Mouse (Mus musculus) 3T3-L1 (cell line): ENCODE measurements around the gene Adm2.
A peak's percentile ranks its signal among the peaks of the same experiment; 100 is the strongest.

ENCODE experiments used
- DNase-seq: peaks from one replicate; pipeline ENCODE4 v3.0.0-alpha.2; 2015; ENCODE audit warnings: low read depth, low spot score

The Adm2 gene

GRCm38 (mm10) chr15:89355241-89356187 lies 33.0 kb downstream of the Adm2 start, which contains the start of the genes Lmf2 and Ncaph2:
TSS of gene Lmf2 (minus strand) at chr15:89355659.
TSS of gene Ncaph2 (plus strand) at chr15:89355719.
- DNase-seq, result peak; percentile 95

GRCm38 (mm10) chr15:89356372-89356771 lies 33.9 kb downstream of the Adm2 start:
- DNase-seq, result peak; percentile 99

- DNase-seq, result no peak
Observed at GRCm38 (mm10) chr15:89358784-89359183, 36.3 kb downstream of the Adm2 start.

- DNase-seq, result no peak
Observed at GRCm38 (mm10) chr15:89363051-89363450, 40.5 kb downstream of the Adm2 start.

GRCm38 (mm10) chr15:89365141-89365551 lies 42.6 kb downstream of the Adm2 start:
- DNase-seq, result no peak

GRCm38 (mm10) chr15:89372068-89372467 lies 49.5 kb downstream of the Adm2 start:
- no peak for DNase-seq

- no peak for DNase-seq
Observed at GRCm38 (mm10) chr15:89372536-89372935, 50.0 kb downstream of the Adm2 start.

- peak; percentile 86 for DNase-seq
Observed at GRCm38 (mm10) chr15:89373027-89373761, 50.7 kb downstream of the Adm2 start.

GRCm38 (mm10) chr15:89373762-89374248 lies 51.3 kb downstream of the Adm2 start, which contains the start of gene Sco2:
TSS of gene Sco2 (minus strand) at chr15:89373846.
- peak; percentile 89 for DNase-seq
